Mouse (Mus musculus): ENCODE results near the gene Plekhh1. TPM values are rescaled to one million over a fixed set of nuclear protein-coding genes. Genes with fewer than 3 reads are reported as not detected.

Gene Plekhh1
- polyA plus RNA-seq, 1 experiment from 2014 or later = 4.3 TPM

GRCm38 (mm10) chr12:79060134-79060533, 31.2 kb downstream of the Plekhh1 start:
- Histone ChIP-seq H3K36me3 (ENCODE audit: control insufficient read depth, insufficient read depth, low read length) (no peaks in the 10 kb centered on the region), H3K9ac (ENCODE audit: low read depth, low read length) (no peak overlapping the region), H3K4me1 (replicated peaks; ENCODE audit: control insufficient read depth, insufficient read depth, low read length) (no peaks in the 10 kb centered on the region), H3K4me3 (ENCODE audit: low read depth, low read length) (no peak overlapping the region), H3K27me3 (ENCODE audit: control insufficient read depth, insufficient read depth, low read length) (no peaks in the 10 kb centered on the region), H3K27ac (ENCODE audit: low read depth, low read length) (no peak overlapping the region), H3K4me2 (replicated peaks; ENCODE audit: low read depth, low read length) (no peak overlapping the region), H3K9me3 (ENCODE audit: control insufficient read depth, low read length) (no peaks in the 10 kb centered on the region)
- no peak for ATAC-seq (ENCODE audit: low FRiP score)
- DNase-seq (ENCODE audit: low spot score) = no peak
- WGBS = 92% methylated on average over 9 of the region's 9 CpGs

- DNase-seq (ENCODE audit: low spot score) = no peak
- WGBS = 85% methylated on average over 7 of the region's 7 CpGs
- no peak overlapping the region for H3K9ac ChIP-seq (ENCODE audit: low read depth, low read length)
These were observed 32.0 kb downstream of the Plekhh1 start for GRCm38 (mm10) chr12:79060766-79061652.

GRCm38 (mm10) chr12:79064451-79064850, 35.5 kb downstream of the Plekhh1 start:
- no peak overlapping the region for H3K4me3 ChIP-seq (ENCODE audit: low read depth, low read length)
- DNase-seq (ENCODE audit: low spot score) = no peak
- WGBS = 97% methylated on average over 13 of the region's 13 CpGs
- no peaks in the 10 kb centered on the region for H3K27me3 ChIP-seq (ENCODE audit: control insufficient read depth, insufficient read depth, low read length)
- no peaks in the 10 kb centered on the region for H3K9me3 ChIP-seq (ENCODE audit: control insufficient read depth, low read length)
- ATAC-seq (ENCODE audit: low FRiP score) = no peak
- H3K27ac ChIP-seq (ENCODE audit: low read depth, low read length) = no peak overlapping the region
- no peaks in the 10 kb centered on the region for H3K36me3 ChIP-seq (ENCODE audit: control insufficient read depth, insufficient read depth, low read length)
- H3K4me1 ChIP-seq (replicated peaks; ENCODE audit: control insufficient read depth, insufficient read depth, low read length) = no peaks in the 10 kb centered on the region
- H3K9ac ChIP-seq (ENCODE audit: low read depth, low read length) = no peak overlapping the region
- H3K4me2 ChIP-seq (replicated peaks; ENCODE audit: low read depth, low read length) = no peak overlapping the region

More at GRCm38 (mm10) chr12:79060766-79061652, 32.0 kb downstream of the Plekhh1 start:
- H3K4me3 ChIP-seq (ENCODE audit: low read depth, low read length) = no peak overlapping the region
- no peaks in the 10 kb centered on the region for H3K27me3 ChIP-seq (ENCODE audit: control insufficient read depth, insufficient read depth, low read length)
- ATAC-seq (ENCODE audit: low FRiP score) = no peak
- no peak overlapping the region for H3K27ac ChIP-seq (ENCODE audit: low read depth, low read length)
- H3K4me2 ChIP-seq (replicated peaks; ENCODE audit: low read depth, low read length) = no peak overlapping the region
- no peaks in the 10 kb centered on the region for H3K4me1 ChIP-seq (replicated peaks; ENCODE audit: control insufficient read depth, insufficient read depth, low read length)
- no peaks in the 10 kb centered on the region for H3K9me3 ChIP-seq (ENCODE audit: control insufficient read depth, low read length)
- no peaks in the 10 kb centered on the region for H3K36me3 ChIP-seq (ENCODE audit: control insufficient read depth, insufficient read depth, low read length)

DNA sequence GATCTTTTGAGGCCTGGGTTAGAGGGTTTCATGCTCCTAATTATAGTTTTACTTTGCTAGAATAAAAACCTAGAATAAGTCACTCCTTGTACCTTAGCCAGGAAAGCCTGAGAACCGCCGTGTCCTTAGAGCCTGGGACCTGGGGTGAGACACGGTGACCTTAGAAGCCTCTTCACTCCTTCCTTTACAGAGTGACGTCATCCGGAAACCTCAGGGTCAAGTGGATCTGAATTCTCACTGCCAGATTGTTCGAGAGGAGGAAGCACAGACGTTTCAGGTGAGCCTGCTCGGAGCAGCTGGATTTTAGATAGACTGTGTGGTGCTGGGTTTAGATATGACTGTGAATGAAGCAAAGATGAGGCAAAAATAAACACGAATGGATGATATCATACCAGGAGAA, 37.5 kb downstream of the Plekhh1 start:
- H3K4me3 ChIP-seq (ENCODE audit: low read depth, low read length) = no peak overlapping the region
- ATAC-seq (ENCODE audit: low FRiP score) = no peak
- H3K27me3 ChIP-seq (ENCODE audit: control insufficient read depth, insufficient read depth, low read length) = no peaks in the 10 kb centered on the region
- H3K27ac ChIP-seq (ENCODE audit: low read depth, low read length) = no peak overlapping the region
- H3K4me1 ChIP-seq (replicated peaks; ENCODE audit: control insufficient read depth, insufficient read depth, low read length) = no peaks in the 10 kb centered on the region
- no peak for DNase-seq (ENCODE audit: low spot score)
- no peak overlapping the region for H3K9ac ChIP-seq (ENCODE audit: low read depth, low read length)
- no peaks in the 10 kb centered on the region for H3K36me3 ChIP-seq (ENCODE audit: control insufficient read depth, insufficient read depth, low read length)
- no peaks in the 10 kb centered on the region for H3K9me3 ChIP-seq (ENCODE audit: control insufficient read depth, low read length)
- WGBS = 89% methylated on average over 9 of the region's 9 CpGs
- no peak overlapping the region for H3K4me2 ChIP-seq (replicated peaks; ENCODE audit: low read depth, low read length)

DNA sequence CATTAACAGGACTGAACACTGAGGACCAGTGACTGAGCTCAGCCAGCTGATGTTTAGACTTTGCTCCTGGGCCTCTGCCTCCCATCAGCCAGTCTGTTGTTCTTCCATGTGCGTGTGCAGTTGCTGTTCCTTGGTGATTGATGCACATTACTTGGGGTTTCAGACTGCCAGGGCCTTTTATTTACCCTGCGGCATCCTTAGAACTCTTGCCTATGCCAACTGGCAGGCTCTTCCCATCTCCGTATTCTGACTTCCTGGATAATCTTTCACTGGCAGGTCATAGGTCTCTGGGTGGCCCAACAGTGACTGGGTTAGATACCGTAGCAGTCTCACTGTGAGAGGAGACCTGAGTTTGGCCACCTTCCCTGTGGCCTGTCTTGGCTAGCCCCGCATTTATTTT, 38.6 kb downstream of the Plekhh1 start:
- no peak for DNase-seq (ENCODE audit: low spot score)
- no peaks in the 10 kb centered on the region for H3K36me3 ChIP-seq (ENCODE audit: control insufficient read depth, insufficient read depth, low read length)
- WGBS = 90% methylated on average over 5 of the region's 5 CpGs

GRCm38 (mm10) chr12:79068306-79068705, 39.3 kb downstream of the Plekhh1 start:
- H3K4me2 ChIP-seq (replicated peaks; ENCODE audit: low read depth, low read length) = no peak overlapping the region
- no peaks in the 10 kb centered on the region for H3K9me3 ChIP-seq (ENCODE audit: control insufficient read depth, low read length)
- no peak overlapping the region for H3K4me3 ChIP-seq (ENCODE audit: low read depth, low read length)
- WGBS = 92% methylated on average over 11 of the region's 11 CpGs
- no peak overlapping the region for H3K27ac ChIP-seq (ENCODE audit: low read depth, low read length)
- H3K9ac ChIP-seq (ENCODE audit: low read depth, low read length) = no peak overlapping the region
- H3K4me1 ChIP-seq (replicated peaks; ENCODE audit: control insufficient read depth, insufficient read depth, low read length) = no peaks in the 10 kb centered on the region
- no peak for ATAC-seq (ENCODE audit: low FRiP score)
- H3K27me3 ChIP-seq (ENCODE audit: control insufficient read depth, insufficient read depth, low read length) = no peaks in the 10 kb centered on the region
- H3K36me3 ChIP-seq (ENCODE audit: control insufficient read depth, insufficient read depth, low read length) = no peaks in the 10 kb centered on the region
- no peak for DNase-seq (ENCODE audit: low spot score)

More for the DNA sequence above, 38.6 kb downstream of the Plekhh1 start:
- Histone ChIP-seq H3K4me2 (replicated peaks; ENCODE audit: low read depth, low read length) (no peak overlapping the region), H3K27me3 (ENCODE audit: control insufficient read depth, insufficient read depth, low read length) (no peaks in the 10 kb centered on the region), H3K27ac (ENCODE audit: low read depth, low read length) (no peak overlapping the region), H3K4me1 (replicated peaks; ENCODE audit: control insufficient read depth, insufficient read depth, low read length) (no peaks in the 10 kb centered on the region), H3K4me3 (ENCODE audit: low read depth, low read length) (no peak overlapping the region), H3K9ac (ENCODE audit: low read depth, low read length) (no peak overlapping the region), H3K9me3 (ENCODE audit: control insufficient read depth, low read length) (no peaks in the 10 kb centered on the region)
- ATAC-seq (ENCODE audit: low FRiP score) = no peak

DNA sequence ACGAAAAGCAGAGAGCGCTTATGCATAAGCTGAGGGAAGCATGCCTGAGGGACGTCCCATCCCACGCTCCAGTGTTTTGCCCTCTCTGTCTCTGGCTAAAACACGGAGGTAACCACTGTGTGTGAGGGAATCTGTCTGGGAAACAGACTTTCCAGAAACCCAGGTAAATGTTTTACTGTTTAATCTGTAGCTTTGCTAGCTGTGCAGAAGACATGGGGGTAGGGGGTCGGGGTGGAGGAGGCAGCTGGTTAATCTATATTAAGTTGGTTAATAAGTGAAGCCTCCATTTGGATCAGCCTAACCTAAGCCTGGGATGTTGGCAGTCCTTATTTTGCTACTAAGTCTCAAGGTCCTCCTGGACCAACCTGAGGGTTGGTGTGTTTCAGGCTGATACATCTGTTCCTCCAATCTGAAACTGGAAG, 40.2 kb downstream of the Plekhh1 start:
- H3K36me3 ChIP-seq (ENCODE audit: control insufficient read depth, insufficient read depth, low read length) = no peaks in the 10 kb centered on the region
- ATAC-seq (ENCODE audit: low FRiP score) = no peak
- no peaks in the 10 kb centered on the region for H3K4me1 ChIP-seq (replicated peaks; ENCODE audit: control insufficient read depth, insufficient read depth, low read length)
- no peak overlapping the region for H3K4me2 ChIP-seq (replicated peaks; ENCODE audit: low read depth, low read length)
- no peak overlapping the region for H3K4me3 ChIP-seq (ENCODE audit: low read depth, low read length)
- H3K27ac ChIP-seq (ENCODE audit: low read depth, low read length) = no peak overlapping the region
- no peak overlapping the region for H3K9ac ChIP-seq (ENCODE audit: low read depth, low read length)
- WGBS = 87% methylated on average over 6 of the region's 6 CpGs
- H3K9me3 ChIP-seq (ENCODE audit: control insufficient read depth, low read length) = no peaks in the 10 kb centered on the region
- no peaks in the 10 kb centered on the region for H3K27me3 ChIP-seq (ENCODE audit: control insufficient read depth, insufficient read depth, low read length)
- no peak for DNase-seq (ENCODE audit: low spot score)

DNA sequence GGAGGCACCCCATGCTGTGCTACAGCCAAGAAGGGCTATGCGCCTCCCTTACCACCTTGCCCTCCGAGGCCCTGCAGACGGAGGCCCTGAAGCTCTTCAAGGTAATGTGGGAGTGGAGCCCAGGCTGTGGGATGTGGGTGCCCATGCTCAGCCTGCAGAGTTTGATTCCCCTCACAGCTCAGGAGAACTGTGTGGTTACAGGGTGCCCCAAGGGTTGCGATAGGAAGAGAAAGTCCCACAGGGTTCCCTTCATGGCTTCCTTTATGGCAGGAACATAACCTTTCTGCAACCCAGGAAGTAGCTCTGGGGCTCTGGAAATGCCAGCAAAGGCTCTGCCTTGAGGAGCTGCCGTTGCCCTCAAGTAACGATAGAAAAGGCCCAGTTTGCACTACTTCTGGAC, 41.0 kb downstream of the Plekhh1 start:
- Histone ChIP-seq H3K27me3 (ENCODE audit: control insufficient read depth, insufficient read depth, low read length) (no peaks in the 10 kb centered on the region), H3K4me2 (replicated peaks; ENCODE audit: low read depth, low read length) (no peak overlapping the region), H3K36me3 (ENCODE audit: control insufficient read depth, insufficient read depth, low read length) (no peaks in the 10 kb centered on the region), H3K9ac (ENCODE audit: low read depth, low read length) (no peak overlapping the region), H3K9me3 (ENCODE audit: control insufficient read depth, low read length) (no peaks in the 10 kb centered on the region), H3K4me1 (replicated peaks; ENCODE audit: control insufficient read depth, insufficient read depth, low read length) (no peaks in the 10 kb centered on the region), H3K4me3 (ENCODE audit: low read depth, low read length) (no peak overlapping the region), H3K27ac (ENCODE audit: low read depth, low read length) (no peak overlapping the region)
- WGBS = 88% methylated on average over 6 of the region's 6 CpGs
- DNase-seq (ENCODE audit: low spot score) = no peak
- no peak for ATAC-seq (ENCODE audit: low FRiP score)

DNA sequence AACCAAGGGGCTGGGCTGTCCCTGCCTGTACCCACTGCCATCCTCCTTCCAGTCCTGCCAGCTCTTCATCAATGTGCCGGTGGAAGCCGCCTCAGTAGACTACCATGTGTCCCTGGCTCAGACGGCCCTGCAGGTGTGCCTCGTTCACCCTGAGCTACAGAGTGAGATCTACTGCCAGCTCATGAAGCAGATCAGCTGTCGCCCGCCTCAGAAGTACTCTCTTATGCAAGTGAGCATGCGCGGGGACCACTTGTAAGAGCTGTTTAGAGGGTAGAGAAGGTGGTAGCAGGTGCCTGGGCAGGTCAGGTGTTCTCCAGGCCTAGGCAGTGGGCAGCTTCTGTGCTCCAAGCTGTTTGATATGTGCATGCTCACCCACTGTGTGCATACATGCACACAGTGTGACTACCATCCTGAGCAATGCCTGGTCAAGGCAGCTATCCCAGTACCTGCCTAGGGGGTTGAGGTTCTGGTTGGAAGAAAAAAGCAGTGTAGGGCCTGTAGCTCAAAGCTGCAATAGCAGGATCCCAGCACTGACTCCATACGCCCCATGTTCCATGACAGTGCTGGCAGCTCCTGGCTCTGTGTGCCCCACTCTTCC, 41.9 kb downstream of the Plekhh1 start:
- Histone ChIP-seq H3K9ac (ENCODE audit: low read depth, low read length) (no peak overlapping the region), H3K27me3 (ENCODE audit: control insufficient read depth, insufficient read depth, low read length) (no peaks in the 10 kb centered on the region), H3K9me3 (ENCODE audit: control insufficient read depth, low read length) (no peaks in the 10 kb centered on the region), H3K4me2 (replicated peaks; ENCODE audit: low read depth, low read length) (no peak overlapping the region), H3K27ac (ENCODE audit: low read depth, low read length) (no peak overlapping the region), H3K4me1 (replicated peaks; ENCODE audit: control insufficient read depth, insufficient read depth, low read length) (no peaks in the 10 kb centered on the region), H3K4me3 (ENCODE audit: low read depth, low read length) (no peak overlapping the region), H3K36me3 (ENCODE audit: control insufficient read depth, insufficient read depth, low read length) (no peaks in the 10 kb centered on the region)
- ATAC-seq (ENCODE audit: low FRiP score) (no peak), DNase-seq (ENCODE audit: low spot score) (no peak)
- 89% methylated on average over 9 of the region's 9 CpGs for WGBS
